Mouse (Mus musculus) heart, embryonic 13.5 days (tissue): ENCODE data around the gene Pkd2l1. TPM values are rescaled to one million over a fixed set of nuclear protein-coding genes. Genes with fewer than 3 reads are reported as not detected.

ENCODE experiments used
- ATAC-seq: fragments of 200-750 bp; cut with Nextera tagmentation; 2 replicates; pipeline ENCODE4 v1.8.0; 2017; ENCODE audit warnings: moderate TSS enrichment; ENCODE audit not compliant: insufficient number of reproducible peaks, low FRiP score, low TSS enrichment; ENCODE audit errors: extremely low read depth
- H3K27ac ChIP-seq: fragments of 300-500 bp; sonication (generic); replicated peaks from 2 replicates; pipeline ENCODE4 v1.5.1; 2015; ENCODE audit warnings: moderate library complexity, mild to moderate bottlenecking, inconsistent platforms
- H3K27me3 ChIP-seq: fragments of 300-500 bp; sonication (generic); replicated peaks from 2 replicates; pipeline ENCODE4 v1.6.1; 2015; ENCODE audit warnings: mild to moderate bottlenecking, inconsistent platforms
- H3K36me3 ChIP-seq: fragments of 300-500 bp; sonication (generic); 2 replicates; pipeline ENCODE4 v1.6.1; 2015; ENCODE audit warnings: mild to moderate bottlenecking, inconsistent platforms
- H3K4me1 ChIP-seq: fragments of 300-500 bp; sonication (generic); 2 replicates; pipeline ENCODE4 v1.6.1; 2015; ENCODE audit warnings: inconsistent platforms
- H3K4me2 ChIP-seq: fragments of 300-500 bp; sonication (generic); 2 replicates; pipeline ENCODE4 v1.6.1; 2015; ENCODE audit warnings: inconsistent platforms, mild to moderate bottlenecking, moderate library complexity
- H3K4me3 ChIP-seq: fragments of 300-500 bp; sonication (generic); 2 replicates; pipeline ENCODE4 v1.5.1; 2015; ENCODE audit warnings: moderate library complexity, mild to moderate bottlenecking, inconsistent platforms
- H3K9ac ChIP-seq: fragments of 300-500 bp; sonication (generic); 2 replicates; pipeline ENCODE4 v1.6.1; 2015; ENCODE audit warnings: inconsistent platforms, mild to moderate bottlenecking, moderate library complexity
- H3K9me3 ChIP-seq: fragments of 300-500 bp; sonication (generic); 2 replicates; pipeline ENCODE4 v1.6.1; 2016; ENCODE audit warnings: inconsistent platforms
- WGBS: fragments of 180-500 bp; shearing (Covaris S2); methylation state at CpG from one replicate; pipeline ENCODE4 v1.1.7; 2015; ENCODE audit warnings: mixed read lengths; 5-methylcytosine and 5-hydroxymethylcytosine counted together
- polyA plus RNA-seq: library from polyadenylated mRNA; unstranded; fragments of >200 nt; fragmentation: Nextera tagmentation; extraction: Ambion mirVana; gene quantifications from 2 replicates; pipeline ENCODE4 v1.2.1, GENCODE M21; 2015

The Pkd2l1 gene
- polyA plus RNA-seq, 1 experiment from 2014 or later, result 0.04 TPM

GRCm38 (mm10) chr19:44103001-44103400 is 89.2 kb downstream of the Pkd2l1 start:
- WGBS, result 82% methylated on average over 3 of the region's 3 CpGs
- no peak overlapping the region for H3K27ac ChIP-seq
- H3K9ac ChIP-seq, result no peak overlapping the region
- H3K27me3 ChIP-seq, result no peaks in the 10 kb centered on the region
- no peaks in the 10 kb centered on the region for H3K9me3 ChIP-seq
- H3K4me2 ChIP-seq, result no peak overlapping the region
- ATAC-seq, result no peak
- peaks cover 19% of the 10 kb centered on the region for H3K4me1 ChIP-seq
- H3K4me3 ChIP-seq, result no peak overlapping the region
- H3K36me3 ChIP-seq, result peaks cover 31% of the 10 kb centered on the region

GRCm38 (mm10) chr19:44100840-44101239 is 91.4 kb downstream of the Pkd2l1 start:
- Histone ChIP-seq H3K4me3 (no peak overlapping the region), H3K27me3 (no peaks in the 10 kb centered on the region), H3K4me1 (peaks cover 7% of the 10 kb centered on the region; the same call in 1 of the 2 replicates), H3K9ac (no peak overlapping the region), H3K36me3 (peaks cover 49% of the 10 kb centered on the region), H3K4me2 (no peak overlapping the region), H3K27ac (no peak overlapping the region), H3K9me3 (no peaks in the 10 kb centered on the region)
- no peak for ATAC-seq

Other genes with a start within 250 kb of the Pkd2l1 start
- gene Cpn1, start 205.9 kb downstream of the Pkd2l1 start, polyA plus RNA-seq, result 1.1 and 2.9 TPM in 2 replicates
- 0.15 and 0.47 TPM in 2 replicates for gene Cyp2c23, start 163.2 kb downstream of the Pkd2l1 start, polyA plus RNA-seq
- 15.4 and 15.8 TPM in 2 replicates for gene Erlin1, start 122.7 kb downstream of the Pkd2l1 start, polyA plus RNA-seq
- gene Chuk, start 85.0 kb downstream of the Pkd2l1 start, polyA plus RNA-seq, result 28.2 and 29.5 TPM in 2 replicates
- gene Cwf19l1, start 56.6 kb downstream of the Pkd2l1 start, polyA plus RNA-seq, result 17.2 TPM in 2 replicates
- 56.0 and 62.1 TPM in 2 replicates for gene Bloc1s2, start 46.0 kb downstream of the Pkd2l1 start, polyA plus RNA-seq
- gene Scd3, start 10.8 kb upstream of the Pkd2l1 start, polyA plus RNA-seq, result 0.29 and 0.39 TPM in 2 replicates
- gene Scd2, start 101.2 kb upstream of the Pkd2l1 start, polyA plus RNA-seq, result 124 and 130 TPM in 2 replicates
- gene Scd4, start 140.7 kb upstream of the Pkd2l1 start, polyA plus RNA-seq, result 0.49 and 0.69 TPM in 2 replicates
- gene Scd1, start 215.4 kb upstream of the Pkd2l1 start, polyA plus RNA-seq, result 0.97 and 1.1 TPM in 2 replicates